Mouse (Mus musculus) liver, embryonic 16.5 days (tissue): Measurements from ENCODE around the gene Map3k3. TPM values are rescaled to one million over a fixed set of nuclear protein-coding genes. Genes with fewer than 3 reads are reported as not detected.

Source experiments
- ATAC-seq: fragments of 200-750 bp; cut with Nextera tagmentation; 2 replicates; pipeline ENCODE4 v1.8.0; 2017; ENCODE audit warnings: low read depth, mild to moderate bottlenecking, moderate number of reproducible peaks, moderate library complexity
- H3K27ac ChIP-seq: fragments of 300-500 bp; sonication (generic); 2 replicates; pipeline ENCODE4 v1.5.1; 2014; ENCODE audit warnings: mild to moderate bottlenecking, low read length
- H3K27me3 ChIP-seq: fragments of 300-500 bp; sonication (generic); 2 replicates; pipeline ENCODE4 v1.6.1; 2014; ENCODE audit warnings: low read depth, low read length, mixed read lengths; ENCODE audit not compliant: control insufficient read depth, insufficient read depth
- H3K36me3 ChIP-seq: fragments of 300-500 bp; sonication (generic); 2 replicates; pipeline ENCODE4 v1.6.1; 2014; ENCODE audit warnings: mild to moderate bottlenecking; ENCODE audit not compliant: control insufficient read depth, insufficient read depth
- H3K4me1 ChIP-seq: fragments of 300-500 bp; sonication (generic); 2 replicates; pipeline ENCODE4 v1.6.1; 2014; ENCODE audit warnings: low read depth, low read length, mixed read lengths; ENCODE audit not compliant: control insufficient read depth
- H3K4me2 ChIP-seq: fragments of 300-500 bp; sonication (generic); 2 replicates; pipeline ENCODE4 v1.6.1; 2014; ENCODE audit warnings: low read depth, low read length, mixed read lengths
- H3K4me3 ChIP-seq: fragments of 300-500 bp; sonication (generic); 2 replicates; pipeline ENCODE4 v1.5.1; 2014; ENCODE audit warnings: low read depth, mild to moderate bottlenecking, low read length
- H3K9ac ChIP-seq: fragments of 300-500 bp; sonication (generic); 2 replicates; pipeline ENCODE4 v1.6.1; 2014; ENCODE audit warnings: low read depth, low read length
- H3K9me3 ChIP-seq: fragments of 300-500 bp; sonication (generic); replicated peaks from 2 replicates; pipeline ENCODE4 v1.6.1; 2016; ENCODE audit warnings: low read length; ENCODE audit not compliant: control insufficient read depth
- WGBS: fragments of 180-500 bp; shearing (Covaris S2); extraction: QIAGEN DNeasy Blood & Tissue Kit; methylation state at CpG from one replicate; pipeline ENCODE4 v1.1.7; 2014; ENCODE audit not compliant: insufficient replicate concordance; 5-methylcytosine and 5-hydroxymethylcytosine counted together
- polyA plus RNA-seq: library from polyadenylated mRNA; unstranded; fragments of >200 nt; fragmentation: Nextera tagmentation; extraction: Ambion mirVana; gene quantifications from 2 replicates; pipeline ENCODE4 v1.2.1, GENCODE M21; 2015

The Map3k3 gene
- polyA plus RNA-seq, 1 experiment from 2014 or later, result 3.6 TPM

GRCm38 (mm10) chr11:106174372-106174771 is 90.0 kb downstream of the Map3k3 start:
- 66% methylated on average over 5 of the region's 5 CpGs for WGBS
- H3K36me3 ChIP-seq, result no peaks in the 10 kb centered on the region
- no peak overlapping the region for H3K4me3 ChIP-seq
- H3K27ac ChIP-seq, result no peak overlapping the region
- no peaks in the 10 kb centered on the region for H3K9me3 ChIP-seq
- no peaks in the 10 kb centered on the region for H3K27me3 ChIP-seq
- H3K9ac ChIP-seq, result no peak overlapping the region
- ATAC-seq, result peak; percentile 35; the same call in 1 of the 2 replicates
- no peak overlapping the region for H3K4me2 ChIP-seq
- H3K4me1 ChIP-seq, result peaks cover 25% of the 10 kb centered on the region

DNA sequence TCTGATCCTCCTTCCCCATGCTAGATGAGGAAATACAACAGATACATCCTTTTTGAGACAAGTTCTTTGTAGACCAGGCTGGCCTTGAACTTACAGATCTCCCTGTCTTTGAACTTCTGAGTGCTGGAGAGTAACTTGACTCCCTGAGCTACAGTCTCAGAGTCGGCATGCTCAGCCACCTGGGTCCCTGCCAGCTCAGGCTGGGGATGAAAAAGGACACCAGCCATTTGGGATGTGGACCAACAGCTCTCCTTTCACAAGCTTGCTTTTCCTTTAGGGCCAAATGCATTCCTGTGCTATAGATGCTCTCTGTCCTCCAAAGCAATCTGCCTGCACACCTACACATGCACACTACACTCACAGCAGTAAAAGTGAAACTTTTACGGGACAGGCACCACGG is 90.7 kb downstream of the Map3k3 start:
- Histone ChIP-seq H3K27me3 (no peaks in the 10 kb centered on the region), H3K9ac (no peak overlapping the region), H3K9me3 (no peaks in the 10 kb centered on the region), H3K27ac (no peak overlapping the region), H3K4me1 (peaks cover 25% of the 10 kb centered on the region), H3K4me2 (no peak overlapping the region), H3K36me3 (no peaks in the 10 kb centered on the region), H3K4me3 (no peak overlapping the region)
- 64% methylated on average over 3 of the region's 3 CpGs for WGBS
- ATAC-seq, result no peak

- Histone ChIP-seq H3K9me3 (no peaks in the 10 kb centered on the region), H3K4me3 (no peak overlapping the region), H3K27me3 (no peaks in the 10 kb centered on the region), H3K4me2 (no peak overlapping the region), H3K27ac (no peak overlapping the region), H3K9ac (no peak overlapping the region), H3K4me1 (peaks cover 25% of the 10 kb centered on the region), H3K36me3 (no peaks in the 10 kb centered on the region)
- WGBS, result 49% methylated on average over 5 of the region's 5 CpGs
- no peak for ATAC-seq
Observed at GRCm38 (mm10) chr11:106176372-106176771, 92.0 kb downstream of the Map3k3 start.

GRCm38 (mm10) chr11:106178036-106178782 is 93.8 kb downstream of the Map3k3 start:
- ATAC-seq, result peak; percentile 94
- Histone ChIP-seq H3K9ac (no peak overlapping the region), H3K9me3 (no peaks in the 10 kb centered on the region), H3K4me1 (peaks cover 25% of the 10 kb centered on the region), H3K27me3 (no peaks in the 10 kb centered on the region), H3K4me2 (peak overlapping the region; percentile 34), H3K27ac (peak overlapping the region; percentile 42; the same call in 1 of the 2 replicates), H3K36me3 (no peaks in the 10 kb centered on the region), H3K4me3 (no peak overlapping the region)
- 48% methylated on average over 5 of the region's 5 CpGs for WGBS

GRCm38 (mm10) chr11:106179711-106180448 is 95.5 kb downstream of the Map3k3 start:
- Histone ChIP-seq H3K27me3 (no peaks in the 10 kb centered on the region), H3K4me2 (no peak overlapping the region), H3K9me3 (no peaks in the 10 kb centered on the region), H3K9ac (no peak overlapping the region), H3K27ac (no peak overlapping the region), H3K4me1 (peaks cover 25% of the 10 kb centered on the region), H3K36me3 (no peaks in the 10 kb centered on the region), H3K4me3 (no peak overlapping the region)
- 66% methylated on average over 7 of the region's 7 CpGs for WGBS
- no peak for ATAC-seq

DNA sequence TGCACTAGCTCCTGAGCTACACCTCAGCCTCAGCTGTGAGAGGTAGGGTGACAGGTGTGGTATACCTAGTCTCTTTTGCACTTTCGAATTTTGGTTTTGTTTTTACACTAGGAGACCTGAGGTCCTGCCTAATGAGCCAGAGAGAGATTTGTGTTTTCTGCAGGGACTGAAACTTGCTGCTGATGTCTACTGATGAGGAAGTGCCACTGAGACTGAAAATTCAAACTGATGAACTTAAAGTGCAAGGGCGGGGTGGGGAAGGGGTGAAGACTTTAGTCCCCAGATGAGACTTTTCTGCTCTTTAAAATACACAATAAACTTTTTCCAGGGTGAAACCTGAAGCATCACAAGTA is 96.0 kb downstream of the Map3k3 start:
- no peaks in the 10 kb centered on the region for H3K27me3 ChIP-seq
- no peaks in the 10 kb centered on the region for H3K36me3 ChIP-seq
- no peak overlapping the region for H3K27ac ChIP-seq
- peaks cover 23% of the 10 kb centered on the region for H3K4me1 ChIP-seq
- ATAC-seq, result no peak
- H3K9ac ChIP-seq, result no peak overlapping the region
- H3K9me3 ChIP-seq, result no peaks in the 10 kb centered on the region
- WGBS, result 75% methylated on average over 2 of the region's 2 CpGs
- H3K4me3 ChIP-seq, result no peak overlapping the region
- no peak overlapping the region for H3K4me2 ChIP-seq

- 81% methylated on average over 4 of the region's 4 CpGs for WGBS
- H3K4me2 ChIP-seq, result no peak overlapping the region
- H3K9ac ChIP-seq, result no peak overlapping the region
- H3K27ac ChIP-seq, result no peak overlapping the region
- H3K4me1 ChIP-seq, result peaks cover 6% of the 10 kb centered on the region
- no peaks in the 10 kb centered on the region for H3K36me3 ChIP-seq
- no peaks in the 10 kb centered on the region for H3K27me3 ChIP-seq
- no peak overlapping the region for H3K4me3 ChIP-seq
- ATAC-seq, result no peak
- no peaks in the 10 kb centered on the region for H3K9me3 ChIP-seq
Observed at GRCm38 (mm10) chr11:106187326-106187725, 102.9 kb downstream of the Map3k3 start.

GRCm38 (mm10) chr11:106191716-106192115 is 107.3 kb downstream of the Map3k3 start:
- WGBS, result 82% methylated on average over 3 of the region's 3 CpGs
- Histone ChIP-seq H3K27me3 (no peaks in the 10 kb centered on the region), H3K27ac (peak overlapping the region; percentile 95; the same call in 1 of the 2 replicates), H3K4me2 (peak overlapping the region; percentile 90; the same call in 1 of the 2 replicates), H3K4me3 (no peak overlapping the region), H3K4me1 (peaks cover 22% of the 10 kb centered on the region), H3K9ac (no peak overlapping the region; the same call in 1 of the 2 replicates), H3K9me3 (no peaks in the 10 kb centered on the region), H3K36me3 (no peaks in the 10 kb centered on the region)
- ATAC-seq, result no peak

- peak overlapping the region; percentile 85 for H3K9ac ChIP-seq
- H3K27me3 ChIP-seq, result no peaks in the 10 kb centered on the region
- H3K9me3 ChIP-seq, result no peaks in the 10 kb centered on the region
- H3K4me2 ChIP-seq, result peak overlapping the region; percentile 90
- peak overlapping the region; percentile 81 for H3K4me3 ChIP-seq
- 29% methylated on average over 5 of the region's 5 CpGs for WGBS
- no peak for ATAC-seq
- no peaks in the 10 kb centered on the region; the same call in 1 of the 2 replicates for H3K36me3 ChIP-seq
- H3K4me1 ChIP-seq, result peaks cover 22% of the 10 kb centered on the region
- peak overlapping the region; percentile 95 for H3K27ac ChIP-seq
Observed at GRCm38 (mm10) chr11:106192241-106192640, 107.8 kb downstream of the Map3k3 start.
